Mouse (Mus musculus) 3134 (cell line): ENCODE data around the gene Olfr577.

ENCODE experiments used
- DNase-seq: peaks from one replicate; pipeline ENCODE4 v3.0.0-alpha.2; 2011; ENCODE audit warnings: low spot score; ENCODE audit not compliant: insufficient read length; ENCODE audit errors: extremely low read depth

The Olfr577 gene

DNA sequence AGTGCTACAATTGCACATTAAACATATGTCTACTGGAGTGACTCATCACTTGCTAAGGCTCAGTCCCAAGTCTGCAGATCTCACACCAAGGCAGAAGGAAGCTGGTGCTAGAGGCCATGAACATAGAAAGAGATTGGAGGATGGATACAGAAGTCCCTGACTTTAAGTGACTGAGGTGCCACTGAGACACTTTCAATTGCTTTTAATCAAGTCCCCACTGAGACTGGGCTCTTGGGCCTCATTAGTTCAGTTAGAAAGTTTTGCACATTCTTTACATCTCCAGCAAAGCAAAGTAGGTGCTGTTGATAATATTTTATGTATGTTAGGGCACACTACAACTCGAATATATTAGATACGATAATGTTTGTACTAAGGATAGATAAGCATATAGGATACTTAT lies at the start of gene Olfr577:
Olfr577 (minus strand) TSS at position 101 of the 400 bp plus-strand sequence.
- no peak for DNase-seq

- no peak for DNase-seq
These were observed 13.5 kb upstream of the Olfr577 start, which contains the start of gene Olfr578 for GRCm38 (mm10) chr7:102989224-102989623. TSS of gene Olfr578 (minus strand) at chr7:102989324.

- DNase-seq: no peak
These were observed 1.3 kb downstream of the Olfr577 start for GRCm38 (mm10) chr7:102974399-102974798.

GRCm38 (mm10) chr7:102962360-102962759 lies 13.4 kb downstream of the Olfr577 start, which contains the start of gene Olfr576:
TSS of gene Olfr576 (plus strand) at chr7:102962660.
- no peak for DNase-seq

DNA sequence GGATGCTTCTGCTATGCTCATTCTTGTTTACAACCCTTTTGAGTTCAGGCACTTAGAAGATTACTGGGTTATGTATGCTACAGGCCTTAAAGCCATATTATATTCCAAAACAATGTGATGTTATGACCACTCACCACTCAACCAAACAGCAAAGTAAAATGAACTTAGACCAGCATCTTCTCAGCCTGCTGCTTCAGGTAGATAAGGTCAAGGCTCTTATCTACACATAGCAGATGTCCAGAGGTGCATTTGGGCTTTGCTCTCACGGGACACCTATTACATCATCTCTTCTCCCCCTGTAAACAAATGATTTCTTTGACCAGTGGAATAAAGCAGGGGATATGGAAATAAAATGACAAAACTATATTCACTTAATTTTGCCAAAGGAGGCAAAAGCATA lies 17.1 kb downstream of the Olfr577 start, which contains the start of gene Olfr575:
Olfr575 (minus strand) TSS at position 183 of the 400 bp plus-strand sequence.
- no peak for DNase-seq

- DNase-seq: no peak
These were observed 17.6 kb downstream of the Olfr577 start for GRCm38 (mm10) chr7:102958137-102958536.

DNA sequence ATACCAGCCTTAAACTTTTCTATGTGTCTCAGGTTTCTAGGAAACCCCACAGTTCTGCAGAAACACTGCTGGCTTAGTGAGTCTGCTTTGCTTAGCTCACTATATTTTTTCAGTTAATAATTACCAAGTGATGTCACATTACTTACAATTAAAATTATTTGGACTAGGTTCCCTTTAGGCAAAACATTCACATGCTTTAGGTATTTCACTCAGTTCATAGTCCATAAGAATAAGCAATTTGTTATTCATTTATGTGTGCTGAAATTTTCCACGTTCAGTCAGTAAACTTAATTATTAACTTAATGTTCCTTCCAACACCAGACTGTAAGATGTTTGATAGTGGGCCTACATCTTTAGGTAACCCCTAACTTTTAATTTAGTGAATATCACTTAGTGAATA lies 25.0 kb downstream of the Olfr577 start:
- no peak for DNase-seq

DNA sequence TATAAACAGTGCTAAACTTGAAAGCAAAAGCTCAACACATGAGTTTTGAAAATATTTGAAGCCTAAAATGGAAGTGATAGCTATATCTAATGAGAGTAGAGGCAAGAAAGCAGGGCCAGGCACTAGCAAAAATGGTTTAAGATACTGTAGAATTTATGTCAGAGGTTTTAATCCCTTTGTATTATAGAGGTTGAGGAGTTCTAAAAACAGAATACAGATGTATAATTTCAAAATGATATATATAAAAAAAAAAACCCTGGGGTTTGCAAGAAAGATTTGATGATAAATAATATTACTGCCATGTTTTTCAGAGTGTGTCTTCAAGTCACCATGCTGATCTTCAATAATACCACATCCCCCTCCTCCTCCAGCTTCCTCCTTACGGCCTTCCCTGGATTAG lies 27.6 kb downstream of the Olfr577 start, which contains the start of gene Olfr574:
Olfr574 (plus strand) TSS at position 301 of the 400 bp plus-strand sequence.
- no peak for DNase-seq

DNA sequence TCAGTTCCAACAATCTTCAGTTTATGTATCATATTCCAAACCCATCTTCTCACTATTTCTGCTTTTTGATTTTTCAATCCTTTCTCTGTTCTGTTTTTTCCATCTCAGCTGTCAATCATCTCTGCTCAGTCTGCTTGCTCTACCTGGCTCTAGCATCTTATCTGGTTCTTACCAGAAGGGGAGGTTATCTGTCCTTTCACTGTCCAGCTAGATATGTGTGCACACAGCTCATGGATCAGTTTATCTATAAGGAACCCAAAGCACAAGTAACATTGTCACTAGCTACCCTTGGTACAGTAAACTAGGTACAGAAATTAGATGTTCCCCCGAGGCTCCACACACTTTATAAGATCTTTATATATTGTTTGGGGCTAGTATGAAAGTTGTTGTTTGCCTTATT lies 32.3 kb downstream of the Olfr577 start:
- no peak for DNase-seq

- no peak for DNase-seq
These were observed 33.3 kb downstream of the Olfr577 start, which contains the start of gene Olfr573-ps1 for GRCm38 (mm10) chr7:102942475-102942874. TSS of gene Olfr573-ps1 (minus strand) at chr7:102942575.

DNA sequence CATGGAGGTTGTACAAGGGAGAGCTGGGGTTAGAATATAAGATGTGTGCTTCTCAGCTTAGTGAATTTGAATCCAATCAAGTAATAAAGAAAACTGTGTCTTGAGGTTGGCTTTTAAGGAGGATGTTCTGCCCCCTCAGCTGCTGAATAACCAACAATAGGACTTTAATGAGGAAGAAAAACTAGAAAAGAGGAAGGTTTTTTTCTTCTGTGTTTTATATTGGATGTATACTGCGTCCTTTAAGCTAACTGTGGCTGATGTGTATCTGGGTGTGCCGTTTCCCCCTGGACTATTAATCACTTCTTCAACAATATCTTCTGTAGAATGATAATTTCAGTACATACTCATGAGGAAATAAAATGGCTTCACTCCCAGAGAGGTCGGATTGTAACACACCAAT lies 48.6 kb downstream of the Olfr577 start:
- DNase-seq: no peak

- DNase-seq: no peak
These were observed 51.6 kb downstream of the Olfr577 start, which contains the start of gene Olfr572 for GRCm38 (mm10) chr7:102924109-102924508. TSS of gene Olfr572 (plus strand) at chr7:102924409.
